Mouse (Mus musculus) heart, adult 18-20 months (tissue): ENCODE results near the gene Gfi1b. TPM values are rescaled to one million over a fixed set of nuclear protein-coding genes. Genes with fewer than 3 reads are reported as not detected.

ENCODE experiments used
- DNase-seq, 2 experiments: peaks; one replicate each; pipeline ENCODE4 v3.0.0; 2021 to 2022; ENCODE audit warnings: mixed read lengths in 1 of 2
- total RNA-seq, 2 experiments: library from RNA; stranded (reverse); gene quantifications; 2 replicates each; pipeline ENCODE4 v1.2.3; 2021

The Gfi1b gene
- total RNA-seq, 2 experiments from 2014 or later: not detected

GRCm38 (mm10) chr2:28598692-28599568 is 22.9 kb downstream of the Gfi1b start:
- DNase-seq: no peak

GRCm38 (mm10) chr2:28597733-28598547 is 23.8 kb downstream of the Gfi1b start:
- no peak for DNase-seq

- no peak for DNase-seq
These were observed 24.8 kb downstream of the Gfi1b start for GRCm38 (mm10) chr2:28596998-28597397.

GRCm38 (mm10) chr2:28596021-28596420 is 25.8 kb downstream of the Gfi1b start:
- DNase-seq: no peak

GRCm38 (mm10) chr2:28592809-28593208 is 29.0 kb downstream of the Gfi1b start:
- peak; percentile 49 to 71 for DNase-seq

- DNase-seq: peak in 1 of 2 experiments; percentile 23
These were observed 30.3 kb downstream of the Gfi1b start for GRCm38 (mm10) chr2:28591479-28591878.

- DNase-seq: no peak
These were observed 33.2 kb downstream of the Gfi1b start for GRCm38 (mm10) chr2:28588574-28588973.

- no peak for DNase-seq
These were observed 36.1 kb downstream of the Gfi1b start for GRCm38 (mm10) chr2:28585730-28586129.

- peak; percentile 80 to 89 for DNase-seq
These were observed 36.7 kb downstream of the Gfi1b start for GRCm38 (mm10) chr2:28585043-28585571.

- no peak for DNase-seq
These were observed 38.1 kb downstream of the Gfi1b start, which contains the start of gene Gtf3c5 for GRCm38 (mm10) chr2:28583651-28584050. Gene Gtf3c5, minus strand, starts transcription at chr2:28583751.

- DNase-seq: peak; percentile 92 to 95
These were observed 39.0 kb downstream of the Gfi1b start for GRCm38 (mm10) chr2:28582647-28583353.

GRCm38 (mm10) chr2:28578003-28578402 is 43.8 kb downstream of the Gfi1b start:
- DNase-seq: no peak

- DNase-seq: no peak
These were observed 45.0 kb downstream of the Gfi1b start for GRCm38 (mm10) chr2:28576815-28577214.

- no peak for DNase-seq
These were observed 46.4 kb downstream of the Gfi1b start for GRCm38 (mm10) chr2:28575341-28575740.

- no peak for DNase-seq
These were observed 51.9 kb downstream of the Gfi1b start for GRCm38 (mm10) chr2:28569903-28570302.

- DNase-seq: peak in 1 of 2 experiments; percentile 51
These were observed 55.2 kb downstream of the Gfi1b start for GRCm38 (mm10) chr2:28566545-28566944.

GRCm38 (mm10) chr2:28564380-28564779 is 57.4 kb downstream of the Gfi1b start:
- no peak for DNase-seq

GRCm38 (mm10) chr2:28563830-28564229 is 58.0 kb downstream of the Gfi1b start:
- no peak for DNase-seq

GRCm38 (mm10) chr2:28563303-28563702 is 58.5 kb downstream of the Gfi1b start, which contains the start of gene Cel:
Gene Cel, minus strand, starts transcription at chr2:28563403.
- DNase-seq: no peak
